Mouse (Mus musculus) thymus, adult 2 months (tissue): ENCODE measurements around the gene Mylip.

Experiments used
- CTCF ChIP-seq: fragments of 200-500 bp; IDR thresholded peaks from 2 replicates; pipeline ENCODE4 v1.5.1; 2012; ENCODE audit warnings: mild to moderate bottlenecking, control low read depth, low read length, moderate library complexity, borderline replicate concordance; ENCODE audit not compliant: control insufficient read depth, poor library complexity, insufficient read depth; ENCODE audit errors: extremely low read depth
- POLR2A ChIP-seq: fragments of 200-500 bp; IDR thresholded peaks from 2 replicates; pipeline ENCODE4 v1.6.1; 2012; ENCODE audit warnings: mild to moderate bottlenecking, low read length, control low read depth, moderate library complexity; ENCODE audit not compliant: control insufficient read depth, poor library complexity, insufficient read depth; ENCODE audit errors: extremely low read depth

- no peak for TF ChIP-seq CTCF
- no peak for TF ChIP-seq POLR2A
These were observed 3.3 kb upstream of the Mylip start for GRCm38 (mm10) chr13:45386253-45386652.
